Mouse (Mus musculus): ENCODE data around the gene Ppp3cb. TPM values are rescaled to one million over a fixed set of nuclear protein-coding genes. Genes with fewer than 3 reads are reported as not detected.
"Not testable (repeated sequence)": the region's sequence is repeated elsewhere in the genome, so short reads cannot be mapped to it uniquely, and the experiment has no call there.

The Ppp3cb gene
- polyA plus RNA-seq (2012; rRNA removed): 114 and 141 TPM in 2 replicates

- no peak for TF ChIP-seq CTCF (IDR thresholded peaks at IDR 0.05; ENCODE audit: borderline replicate concordance, extremely low read depth, insufficient read depth, insufficient read length)
- peak; percentile 73; the same call in 1 of the 2 replicates for TF ChIP-seq POLR2A (IDR thresholded peaks at IDR 0.05; ENCODE audit: borderline replicate concordance, extremely low read depth, insufficient read depth, insufficient read length, poor library complexity, severe bottlenecking)
- DNase-seq (ENCODE audit: low read depth): peak; percentile 99
These were observed at the start of gene Ppp3cb for GRCm38 (mm10) chr14:20546415-20546814. Gene Ppp3cb (minus strand): TSS chr14:20546573.

- DNase-seq (ENCODE audit: low read depth): peak; percentile 48
- TF ChIP-seq CTCF (IDR thresholded peaks at IDR 0.05; ENCODE audit: borderline replicate concordance, extremely low read depth, insufficient read depth, insufficient read length) (no peak), POLR2A (IDR thresholded peaks at IDR 0.05; ENCODE audit: borderline replicate concordance, extremely low read depth, insufficient read depth, insufficient read length, poor library complexity, severe bottlenecking) (no peak)
These were observed 49.4 kb upstream of the Ppp3cb start for GRCm38 (mm10) chr14:20595781-20596180.

DNA sequence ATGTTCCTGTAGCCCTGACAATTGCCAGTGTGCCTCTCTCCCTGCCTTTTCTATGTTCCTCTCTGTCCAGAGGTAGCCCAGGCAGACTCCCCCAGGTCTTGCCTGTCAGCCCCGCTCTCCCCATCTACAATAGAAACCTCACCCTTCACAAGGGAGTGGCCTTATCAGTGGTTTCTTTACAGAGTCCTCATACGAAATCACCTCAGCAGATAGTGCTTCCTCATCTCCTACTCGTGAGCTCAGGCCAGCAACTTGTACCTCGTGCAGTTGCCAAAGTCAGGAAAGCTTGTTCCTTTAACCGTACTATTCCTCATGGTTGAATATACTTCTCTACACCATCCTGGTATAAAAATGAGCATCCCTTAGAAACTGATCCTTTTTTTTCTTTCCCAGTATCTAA is 41.1 kb upstream of the Ppp3cb start:
- no peak for DNase-seq (ENCODE audit: low read depth)

GRCm38 (mm10) chr14:20578822-20579407 is 32.5 kb upstream of the Ppp3cb start:
- no peak for DNase-seq (ENCODE audit: low read depth)
- no peak for TF ChIP-seq CTCF (IDR thresholded peaks at IDR 0.05; ENCODE audit: borderline replicate concordance, extremely low read depth, insufficient read depth, insufficient read length)
- no peak for TF ChIP-seq POLR2A (IDR thresholded peaks at IDR 0.05; ENCODE audit: borderline replicate concordance, extremely low read depth, insufficient read depth, insufficient read length, poor library complexity, severe bottlenecking)

More for the DNA sequence above, 41.1 kb upstream of the Ppp3cb start:
- TF ChIP-seq POLR2A (IDR thresholded peaks at IDR 0.05; ENCODE audit: borderline replicate concordance, extremely low read depth, insufficient read depth, insufficient read length, poor library complexity, severe bottlenecking) (no peak), CTCF (IDR thresholded peaks at IDR 0.05; ENCODE audit: borderline replicate concordance, extremely low read depth, insufficient read depth, insufficient read length) (no peak)

DNA sequence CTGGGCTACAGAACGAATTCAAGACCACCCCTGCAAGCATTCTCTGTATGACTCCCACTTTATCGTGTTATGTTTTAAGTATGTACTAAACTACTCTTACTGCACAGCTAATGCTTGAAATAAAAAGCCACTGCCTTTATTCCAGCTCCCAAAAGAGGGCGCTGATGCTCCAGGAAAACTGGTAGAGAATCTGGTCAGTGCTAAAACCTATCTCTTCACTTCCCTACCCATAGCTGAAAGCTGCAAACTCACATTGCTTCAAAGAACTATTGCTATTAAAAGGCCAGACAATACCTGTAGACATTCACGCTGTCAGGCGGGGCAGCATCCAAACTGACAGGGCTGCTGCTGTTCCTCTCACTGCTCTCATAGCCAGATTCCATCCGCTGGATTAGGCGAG is 29.8 kb upstream of the Ppp3cb start:
- peak; percentile 83 for DNase-seq (ENCODE audit: low read depth)
- TF ChIP-seq POLR2A (IDR thresholded peaks at IDR 0.05; ENCODE audit: borderline replicate concordance, extremely low read depth, insufficient read depth, insufficient read length, poor library complexity, severe bottlenecking) (no peak), CTCF (IDR thresholded peaks at IDR 0.05; ENCODE audit: borderline replicate concordance, extremely low read depth, insufficient read depth, insufficient read length) (peak; percentile 72)

DNA sequence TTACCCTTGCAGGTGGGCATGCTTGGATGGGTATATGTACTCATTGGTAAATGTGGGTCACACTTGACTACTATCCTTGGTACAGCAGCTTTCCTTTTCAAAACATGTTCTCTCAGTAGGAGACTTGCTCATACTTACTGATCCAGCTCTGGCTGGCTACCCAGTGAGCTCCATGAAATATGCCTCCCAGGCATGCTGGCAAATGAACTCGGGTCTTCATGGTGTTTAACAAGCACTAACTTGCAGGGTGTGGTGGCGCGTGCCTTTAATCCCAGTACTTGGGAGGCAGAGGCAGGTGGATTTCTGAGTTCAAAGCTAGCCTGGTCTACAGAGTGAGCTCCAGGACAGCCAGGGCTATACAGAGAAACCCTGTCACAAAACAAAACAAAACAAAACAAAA is 26.8 kb upstream of the Ppp3cb start:
- not testable (repeated sequence) for DNase-seq (ENCODE audit: low read depth)

- no peak for TF ChIP-seq POLR2A (IDR thresholded peaks at IDR 0.05; ENCODE audit: borderline replicate concordance, extremely low read depth, insufficient read depth, insufficient read length, poor library complexity, severe bottlenecking)
- no peak for TF ChIP-seq CTCF (IDR thresholded peaks at IDR 0.05; ENCODE audit: borderline replicate concordance, extremely low read depth, insufficient read depth, insufficient read length)
- no peak for DNase-seq (ENCODE audit: low read depth)
These were observed 19.1 kb upstream of the Ppp3cb start for GRCm38 (mm10) chr14:20565256-20566021.

GRCm38 (mm10) chr14:20564692-20565091 is 18.3 kb upstream of the Ppp3cb start:
- TF ChIP-seq POLR2A (IDR thresholded peaks at IDR 0.05; ENCODE audit: borderline replicate concordance, extremely low read depth, insufficient read depth, insufficient read length, poor library complexity, severe bottlenecking): no peak
- TF ChIP-seq CTCF (IDR thresholded peaks at IDR 0.05; ENCODE audit: borderline replicate concordance, extremely low read depth, insufficient read depth, insufficient read length): no peak
- peak; percentile 3 for DNase-seq (ENCODE audit: low read depth)

DNA sequence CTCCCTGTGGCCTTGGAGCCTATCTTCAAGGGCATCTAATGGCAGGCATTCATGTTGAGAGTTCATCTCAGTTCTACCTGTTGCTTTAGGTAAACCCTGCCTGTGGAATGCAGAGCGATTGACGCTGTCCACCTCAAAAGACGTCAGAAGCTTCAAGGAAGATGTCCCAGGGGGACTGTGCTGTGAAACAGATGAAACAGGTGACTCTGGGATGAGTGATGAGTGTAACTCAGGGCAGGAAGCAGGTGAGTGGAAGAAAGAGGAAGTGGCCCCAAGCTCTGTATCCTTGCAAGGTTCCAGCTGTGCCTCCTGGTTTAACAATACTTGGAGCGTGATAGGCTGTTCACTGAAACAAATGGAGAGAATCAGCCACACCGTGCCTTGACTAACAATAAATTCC is 15.5 kb upstream of the Ppp3cb start:
- DNase-seq (ENCODE audit: low read depth): no peak
- TF ChIP-seq CTCF (IDR thresholded peaks at IDR 0.05; ENCODE audit: borderline replicate concordance, extremely low read depth, insufficient read depth, insufficient read length): no peak
- no peak for TF ChIP-seq POLR2A (IDR thresholded peaks at IDR 0.05; ENCODE audit: borderline replicate concordance, extremely low read depth, insufficient read depth, insufficient read length, poor library complexity, severe bottlenecking)

DNA sequence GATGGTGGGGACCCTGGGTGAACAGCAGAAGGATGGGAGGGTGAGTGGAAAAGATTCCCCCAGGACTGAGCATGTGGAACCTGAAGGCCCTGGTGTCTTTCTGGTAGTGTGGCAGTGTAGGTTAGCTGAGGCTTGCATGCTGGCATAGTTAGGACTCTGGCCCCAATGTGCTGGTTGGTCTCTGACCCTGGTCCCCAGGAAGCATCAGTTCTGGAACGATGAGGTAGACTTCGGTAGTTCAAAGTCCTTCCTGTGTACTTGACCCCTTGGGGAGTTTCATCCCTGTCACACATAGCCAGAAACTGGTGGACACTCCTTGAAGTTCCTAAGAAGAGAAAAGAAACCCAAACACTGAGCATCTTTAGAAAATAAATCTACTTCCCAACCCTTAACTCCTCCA is 3.8 kb upstream of the Ppp3cb start:
- TF ChIP-seq POLR2A (IDR thresholded peaks at IDR 0.05; ENCODE audit: borderline replicate concordance, extremely low read depth, insufficient read depth, insufficient read length, poor library complexity, severe bottlenecking) (no peak), CTCF (IDR thresholded peaks at IDR 0.05; ENCODE audit: borderline replicate concordance, extremely low read depth, insufficient read depth, insufficient read length) (no peak)
- no peak for DNase-seq (ENCODE audit: low read depth)

GRCm38 (mm10) chr14:20545529-20546331 is 643 bp downstream of the Ppp3cb start:
- peak; percentile 89 for DNase-seq (ENCODE audit: low read depth)
- TF ChIP-seq POLR2A (IDR thresholded peaks at IDR 0.05; ENCODE audit: borderline replicate concordance, extremely low read depth, insufficient read depth, insufficient read length, poor library complexity, severe bottlenecking): peak; percentile 69
- no peak for TF ChIP-seq CTCF (IDR thresholded peaks at IDR 0.05; ENCODE audit: borderline replicate concordance, extremely low read depth, insufficient read depth, insufficient read length)
